Mouse (Mus musculus): ENCODE measurements at regions not wholly inside any gene's neighbourhood (a gene's known extent, or its start where the extent isn't known, plus 50 kb on each side); places are given as distances from the start of the nearest gene placed in this dataset.

- TF ChIP-seq POLR2A (IDR thresholded peaks at IDR 0.05; ENCODE audit: borderline replicate concordance, extremely low read depth, insufficient read depth, insufficient read length, poor library complexity, severe bottlenecking) (no peak), CTCF (IDR thresholded peaks at IDR 0.05; ENCODE audit: borderline replicate concordance, extremely low read depth, insufficient read depth, insufficient read length) (no peak)
These were observed 157.6 kb upstream of the Ttc29 start for GRCm38 (mm10) chr8:78055531-78055930.

Measured in brain, embryonic 14.5 days (tissue).